Mouse (Mus musculus) lung, postnatal 0 days (tissue): ENCODE data around the gene Gm1123.

ENCODE experiments used
- CTCF ChIP-seq: IDR thresholded peaks from 2 replicates; pipeline ENCODE4 v1.5.1; 2016; ENCODE audit warnings: antibody characterized with exemption, mild to moderate bottlenecking
- EP300 ChIP-seq: IDR thresholded peaks from 2 replicates; pipeline ENCODE4 v1.6.1; 2016; ENCODE audit warnings: antibody characterized with exemption, mild to moderate bottlenecking, control low read depth

DNA sequence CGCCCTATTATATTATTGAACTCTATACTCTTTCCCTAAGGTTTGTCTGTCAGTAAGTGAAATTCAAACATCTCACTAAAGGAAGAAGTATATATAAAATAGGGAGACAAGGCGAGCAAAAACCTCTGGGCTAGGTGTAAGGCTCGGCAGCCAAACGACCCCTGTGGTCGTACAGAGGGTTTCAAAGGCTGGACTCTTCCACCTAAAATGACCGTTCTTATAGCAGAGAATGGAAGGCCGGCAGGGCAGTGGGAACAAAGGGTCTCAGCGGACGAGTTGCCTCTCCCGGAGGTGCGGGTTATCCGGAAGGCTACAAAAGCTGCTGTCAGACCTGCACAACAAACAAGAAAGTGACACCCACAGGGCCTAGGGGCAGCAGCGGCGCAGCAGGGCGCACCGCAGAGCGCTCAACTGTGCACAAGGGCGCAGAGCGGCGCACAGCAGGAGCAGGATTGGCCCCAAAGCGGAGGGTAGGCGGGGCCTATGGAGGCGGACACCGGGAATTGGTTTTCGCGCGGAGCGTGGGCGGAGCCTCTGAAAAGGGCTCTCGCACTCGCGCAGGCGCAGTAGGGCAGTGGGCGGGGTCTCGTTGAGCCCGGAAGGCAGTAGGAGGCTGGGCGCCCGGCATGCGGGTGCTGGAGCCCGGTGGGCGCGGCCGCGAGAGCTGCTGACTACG lies 49.6 kb downstream of the Gm1123 start, which contains the start of gene Faim:
- peak; percentile 47 for TF ChIP-seq CTCF
- no peak for TF ChIP-seq EP300
